Mouse (Mus musculus): Measurements from ENCODE around the gene Btbd10. TPM values are rescaled to one million over a fixed set of nuclear protein-coding genes. Genes with fewer than 3 reads are reported as not detected.
A peak's percentile ranks its signal among the peaks of the same experiment; 100 is the strongest.

Gene Btbd10
- total RNA-seq (2021) = 10 to 100 TPM; 80.2 to 81.4 TPM
- long read RNA-seq, experiment 1, transcript Btbd10-202 (8 exons, 2,384 nt) = major isoform, 61 of 170 reads
- long read RNA-seq, experiment 1, transcript Btbd10-203 (9 exons, 2,394 nt) = minor isoform, 14 of 170 reads
- long read RNA-seq, experiment 1, transcript Btbd10-201 (11 exons, 2,581 nt) = minor isoform, 58 of 170 reads
- long read RNA-seq, experiment 1, partial matches to known transcripts = 3 of 170 reads
- long read RNA-seq, experiment 1, other reads (novel, unspliced or antisense) = 34 of 170 reads
- long read RNA-seq, experiment 2, transcript Btbd10-201 (11 exons, 2,581 nt) = major isoform, 47 of 141 reads
- long read RNA-seq, experiment 2, transcript Btbd10-203 (9 exons, 2,394 nt) = minor isoform, 12 of 141 reads
- long read RNA-seq, experiment 2, transcript Btbd10-202 (8 exons, 2,384 nt) = minor isoform, 42 of 141 reads
- long read RNA-seq, experiment 2, partial matches to known transcripts = 7 of 141 reads
- long read RNA-seq, experiment 2, other reads (novel, unspliced or antisense) = 33 of 141 reads

DNA sequence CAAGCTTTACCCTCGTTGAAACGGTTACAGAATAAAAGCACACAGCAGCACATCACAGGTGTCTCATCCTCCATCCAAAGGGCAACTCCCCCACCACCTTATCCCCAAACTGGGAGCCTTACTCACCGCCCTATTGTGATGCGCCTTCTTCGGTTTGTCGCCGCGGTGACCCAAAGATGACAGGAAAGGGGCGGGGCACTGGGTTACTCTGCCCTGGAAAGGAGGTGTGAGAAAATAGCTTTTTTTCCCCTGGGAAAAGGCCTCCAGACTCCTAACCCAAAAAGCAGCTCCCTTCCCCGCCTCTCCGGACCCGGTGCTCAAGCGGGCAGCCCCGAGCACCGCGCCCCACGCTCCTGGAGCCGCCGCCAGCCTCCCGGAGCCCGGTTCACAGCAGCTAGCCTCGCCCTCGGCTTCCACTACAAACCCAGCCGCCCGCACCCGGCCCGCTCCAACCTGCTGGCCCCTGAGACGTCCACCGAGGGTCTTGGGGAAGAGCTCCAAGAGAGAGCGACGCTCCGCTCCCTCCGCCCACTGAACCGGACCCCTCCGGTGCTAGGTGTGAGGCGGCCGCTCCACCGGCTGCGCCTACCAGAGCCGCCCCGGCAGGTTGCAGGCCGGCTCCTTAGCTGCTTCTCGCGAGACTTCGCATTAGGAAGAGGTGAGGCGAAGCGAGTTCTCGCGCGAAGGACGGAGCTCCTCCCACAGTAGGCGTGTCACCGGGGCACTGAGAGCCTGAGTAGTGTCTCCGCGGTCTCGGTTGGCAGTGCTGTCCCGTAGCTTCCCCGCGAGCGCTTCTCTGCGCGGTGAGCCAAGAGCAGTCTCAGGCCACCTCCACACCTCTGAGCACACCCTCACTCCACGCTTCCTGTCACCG is at the start of gene Btbd10:
Gene Btbd10, minus strand, starts transcription at position 647 of the 874 bp plus-strand sequence.
- DNase-seq (ENCODE audit: low spot score in 2 of 2) = peak; percentile 97 to 98
- intact Hi-C loops (cut with DNase I) = loop anchor here (5.0 kb wide), 1 partner anchor 227 kb away; no protein-coding TSS in a partner anchor

GRCm38 (mm10) chr7:113416536-113416935 is 47.3 kb upstream of the Btbd10 start:
- intact Hi-C loops (cut with DNase I) = no loop called here
- DNase-seq (ENCODE audit: low spot score in 2 of 2) = no peak

DNA sequence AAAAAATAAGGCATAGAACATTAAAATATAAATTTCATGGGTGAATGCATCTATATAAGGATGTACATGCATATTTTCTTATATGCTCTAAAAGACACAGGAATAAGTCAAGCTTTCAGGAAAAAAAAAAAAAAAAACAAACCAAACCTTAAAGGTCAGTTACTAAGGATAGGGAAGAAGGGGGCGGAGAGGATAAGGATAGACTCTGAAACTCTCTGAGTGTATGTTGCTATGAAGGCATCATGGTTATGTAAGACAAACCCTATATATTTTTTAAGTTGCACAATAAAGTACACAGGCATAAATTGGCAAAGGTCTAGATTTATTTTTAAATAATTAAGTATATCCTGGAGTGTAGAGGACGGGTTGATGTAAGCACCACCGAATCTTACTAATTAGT is 46.1 kb upstream of the Btbd10 start:
- intact Hi-C loops (cut with DNase I) = no loop called here
- peak in 1 of 2 experiments; percentile 16 for DNase-seq (ENCODE audit: low spot score in 2 of 2)

DNA sequence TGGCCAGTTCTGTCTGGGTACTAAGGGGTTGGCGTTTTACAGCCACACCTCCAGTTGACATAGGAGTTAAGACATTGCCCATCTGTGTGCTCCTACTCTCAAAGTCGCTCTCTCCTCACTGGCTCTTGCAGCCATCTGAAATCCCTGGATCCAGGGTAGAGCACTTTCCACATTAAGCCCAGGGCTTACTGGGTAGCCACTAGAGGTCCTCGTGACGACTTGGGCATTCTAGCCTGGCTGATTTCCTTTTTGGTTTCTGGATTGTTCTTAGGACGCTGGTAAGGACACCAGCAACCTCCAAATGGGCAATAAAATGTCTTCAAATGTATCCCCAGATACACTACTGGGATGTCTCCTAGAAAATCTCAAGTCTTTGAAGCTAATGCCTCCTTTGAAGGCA is 39.5 kb upstream of the Btbd10 start:
- no peak for DNase-seq (ENCODE audit: low spot score in 2 of 2)
- intact Hi-C loops (cut with DNase I) = no loop called here

GRCm38 (mm10) chr7:113398083-113398482 is 28.9 kb upstream of the Btbd10 start:
- intact Hi-C loops (cut with DNase I) = no loop called here
- DNase-seq (ENCODE audit: low spot score in 2 of 2) = no peak

DNA sequence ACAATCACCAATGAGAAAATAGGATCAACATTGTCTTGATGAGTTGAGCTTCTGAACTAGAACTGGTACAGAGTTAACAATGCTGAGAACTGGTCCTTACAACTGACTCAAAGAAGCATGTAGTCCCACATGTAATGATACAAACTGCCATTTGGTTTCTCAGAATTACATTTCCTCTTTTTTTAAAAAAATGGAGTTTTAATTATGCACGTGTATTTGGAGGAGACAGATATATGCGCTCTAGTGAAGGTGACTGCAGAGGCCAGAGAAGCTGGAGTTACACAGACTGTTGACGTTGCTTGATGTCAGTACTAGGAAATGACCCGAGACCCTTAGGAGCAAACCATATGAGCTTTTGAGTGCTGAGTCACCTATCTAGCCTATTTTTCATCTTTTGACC is 27.5 kb upstream of the Btbd10 start:
- intact Hi-C loops (cut with DNase I) = no loop called here
- no peak for DNase-seq (ENCODE audit: low spot score in 2 of 2)

- no peak for DNase-seq (ENCODE audit: low spot score in 2 of 2)
- intact Hi-C loops (cut with DNase I) = no loop called here
Observed at GRCm38 (mm10) chr7:113391619-113392018, 22.4 kb upstream of the Btbd10 start.

- intact Hi-C loops (cut with DNase I) = loop anchor here (10.0 kb wide), 1 partner anchor 126 kb away; the partner anchor contains the start of gene Far1
Observed at GRCm38 (mm10) chr7:113388470-113388869, 19.3 kb upstream of the Btbd10 start, which contains the start of gene Pth. TSS of gene Pth (minus strand) at chr7:113388570.

GRCm38 (mm10) chr7:113377875-113378658 is 8.9 kb upstream of the Btbd10 start:
- intact Hi-C loops (cut with DNase I) = loop anchor here (1.0 to 10.0 kb wide), 4 partner anchors 54 to 637 kb away; partner anchors contain the start of gene Spon1
- DNase-seq (ENCODE audit: low spot score in 2 of 2) = peak; percentile 78 to 84

More at GRCm38 (mm10) chr7:113388470-113388869, 19.3 kb upstream of the Btbd10 start, which contains the start of gene Pth:
- DNase-seq (ENCODE audit: low spot score in 2 of 2) = no peak

DNA sequence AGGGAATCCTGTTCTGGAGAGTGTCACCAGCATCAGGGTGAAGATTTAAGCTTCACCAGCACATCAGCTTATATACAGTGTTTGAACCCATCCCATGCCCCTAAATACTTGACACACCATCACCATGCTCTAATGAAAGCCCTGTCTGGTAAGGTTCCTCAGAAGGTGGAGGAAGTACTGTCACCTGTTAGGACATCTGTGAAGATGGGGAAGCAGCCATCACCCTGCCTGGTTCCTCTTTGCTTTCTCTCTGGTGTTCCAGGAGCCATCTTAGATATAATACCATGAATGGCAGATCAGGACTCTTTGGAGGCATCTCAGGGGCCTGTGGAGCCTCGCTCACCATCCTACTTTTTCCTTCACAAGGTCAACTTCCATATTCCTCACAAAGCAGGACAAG is 3.5 kb upstream of the Btbd10 start:
- DNase-seq (ENCODE audit: low spot score in 2 of 2) = no peak
- intact Hi-C loops (cut with DNase I) = loop anchor here (10.0 kb wide), 2 partner anchors 392 to 642 kb away; partner anchors contain the start of gene Spon1

DNA sequence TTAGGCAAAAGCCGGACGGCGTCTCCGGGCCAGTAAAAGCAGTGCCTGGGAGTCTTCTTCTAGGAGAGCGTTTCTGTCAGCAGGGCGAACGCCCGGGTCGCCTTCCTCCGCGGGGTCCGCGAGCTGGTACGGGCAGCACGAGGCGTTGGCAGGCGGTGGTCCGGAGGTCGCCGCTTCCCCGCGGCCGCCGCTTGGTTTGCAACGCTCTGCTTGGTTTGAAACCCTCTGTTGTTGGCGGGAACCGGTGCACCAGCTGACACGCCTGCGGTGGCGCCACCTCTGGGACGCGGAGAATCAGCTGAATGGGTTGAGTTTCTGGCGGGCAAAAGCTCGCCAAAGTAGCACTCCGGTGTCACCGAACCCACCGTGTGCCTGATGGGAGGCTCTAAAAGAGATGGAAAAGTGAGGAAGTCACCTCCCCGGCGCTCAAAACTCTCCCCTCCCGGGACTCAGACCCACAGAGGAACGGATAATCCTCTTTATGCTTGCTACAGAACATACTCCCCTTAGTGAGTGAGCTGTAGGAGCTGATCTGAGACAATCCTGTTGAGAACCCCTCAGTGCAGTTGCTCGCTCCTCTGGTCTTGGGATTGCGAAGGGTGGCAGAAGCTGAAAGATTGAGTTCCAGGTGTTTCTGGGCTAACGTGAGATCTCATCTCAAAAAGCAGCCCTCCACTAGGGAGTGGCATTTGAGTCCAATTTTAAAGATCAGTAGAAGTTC is 588 bp upstream of the Btbd10 start:
- intact Hi-C loops (cut with DNase I) = loop anchor here (5.0 to 10.0 kb wide), 3 partner anchors 227 to 645 kb away; partner anchors contain the start of gene Spon1
- peak; percentile 70 to 73 for DNase-seq (ENCODE audit: low spot score in 2 of 2)

- intact Hi-C loops (cut with DNase I) = loop anchor here (5.0 kb wide), 1 partner anchor 225 kb away; no protein-coding TSS in a partner anchor
- DNase-seq (ENCODE audit: low spot score in 2 of 2) = no peak
Observed at GRCm38 (mm10) chr7:113367440-113367839, 1.8 kb downstream of the Btbd10 start.

DNA sequence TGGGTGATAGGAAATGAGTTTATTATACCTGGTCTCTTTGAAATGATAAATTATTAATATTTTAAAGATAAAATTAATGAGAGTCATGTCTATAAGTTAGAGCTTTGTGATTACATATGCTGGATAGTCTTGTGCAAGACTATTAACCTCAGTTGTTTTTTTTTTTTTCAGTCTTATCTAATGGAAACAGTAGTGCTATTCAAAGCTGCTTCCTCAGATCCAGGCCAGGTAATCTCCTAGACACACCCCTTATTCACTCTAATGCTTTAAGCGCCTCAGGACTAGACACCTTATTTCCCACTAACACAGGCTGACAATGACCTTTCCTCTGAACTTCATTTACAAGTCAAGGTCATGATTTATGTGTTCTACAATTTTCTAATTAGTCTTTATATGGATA is 20.1 kb downstream of the Btbd10 start:
- intact Hi-C loops (cut with DNase I) = no loop called here
- no peak for DNase-seq (ENCODE audit: low spot score in 2 of 2)

- DNase-seq (ENCODE audit: low spot score in 2 of 2) = no peak
Observed at GRCm38 (mm10) chr7:113347694-113348093, 21.5 kb downstream of the Btbd10 start.

DNA sequence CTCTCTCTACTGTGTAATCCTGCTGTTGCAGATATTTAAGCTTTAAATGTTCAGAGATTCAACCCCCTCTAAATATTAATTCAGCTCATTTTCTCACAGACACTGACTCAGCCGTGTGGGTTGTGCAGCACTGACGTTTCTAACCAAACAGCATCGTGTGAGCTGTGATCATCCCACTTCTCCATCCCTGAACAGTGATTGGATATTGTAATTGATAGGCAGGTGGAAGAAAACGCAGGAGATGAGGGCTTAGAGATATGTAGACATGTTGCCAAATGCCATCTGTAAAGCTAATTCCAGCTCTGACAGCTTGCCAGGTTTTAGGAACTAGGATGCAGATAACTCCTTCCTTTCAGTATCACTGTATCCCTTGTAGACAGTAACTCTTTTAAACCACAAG is 21.9 kb downstream of the Btbd10 start:
- DNase-seq (ENCODE audit: low spot score in 2 of 2) = peak; percentile 78 to 93
- intact Hi-C loops (cut with DNase I) = no loop called here

More at GRCm38 (mm10) chr7:113347694-113348093, 21.5 kb downstream of the Btbd10 start:
- intact Hi-C loops (cut with DNase I) = no loop called here

- no peak for DNase-seq (ENCODE audit: low spot score in 2 of 2)
- intact Hi-C loops (cut with DNase I) = no loop called here
Observed at GRCm38 (mm10) chr7:113335250-113335649, 33.9 kb downstream of the Btbd10 start.

GRCm38 (mm10) chr7:113334036-113334435 is 35.2 kb downstream of the Btbd10 start:
- DNase-seq (ENCODE audit: low spot score in 2 of 2) = peak in 1 of 2 experiments; percentile 70
- intact Hi-C loops (cut with DNase I) = no loop called here

- intact Hi-C loops (cut with DNase I) = no loop called here
- no peak for DNase-seq (ENCODE audit: low spot score in 2 of 2)
Observed at GRCm38 (mm10) chr7:113320128-113320527, 49.1 kb downstream of the Btbd10 start.

Measured in left cerebral cortex, postnatal 14 days (tissue).